Mouse (Mus musculus) E14TG2a.4 (cell line): ENCODE measurements around the gene Dzip1l.
A peak's percentile ranks its signal among the peaks of the same experiment; 100 is the strongest.

ENCODE experiments used
- H3K27me3 ChIP-seq: 2 replicates; pipeline ENCODE4 v1.6.1; 2014; ENCODE audit warnings: low read length, control low read depth; ENCODE audit not compliant: insufficient read depth
- H3K36me3 ChIP-seq: 2 replicates; pipeline ENCODE4 v1.6.1; 2014; ENCODE audit warnings: low read length, control low read depth; ENCODE audit not compliant: insufficient read depth
- H3K4me1 ChIP-seq: replicated peaks from 2 replicates; pipeline ENCODE4 v1.6.1; 2014; ENCODE audit warnings: low read depth, low read length, control low read depth
- H3K4me3 ChIP-seq: replicated peaks from 2 replicates; pipeline ENCODE4 v1.5.1; 2014; ENCODE audit warnings: mild to moderate bottlenecking, low read length
- H3K9me3 ChIP-seq: 2 replicates; pipeline ENCODE4 v1.6.1; 2014; ENCODE audit warnings: low read length, control low read depth
- CTCF ChIP-seq: conservative IDR thresholded peaks from 2 replicates; pipeline ENCODE4 v1.5.1; 2014; ENCODE audit warnings: low read length
- NANOG ChIP-seq: IDR thresholded peaks from 2 replicates; pipeline ENCODE4 v1.6.1; 2014; ENCODE audit warnings: borderline replicate concordance, low read length, mixed read lengths
- POU5F1 ChIP-seq: IDR thresholded peaks from 2 replicates; pipeline ENCODE4 v1.6.1; 2014; ENCODE audit warnings: low read length, borderline replicate concordance

Gene Dzip1l

DNA sequence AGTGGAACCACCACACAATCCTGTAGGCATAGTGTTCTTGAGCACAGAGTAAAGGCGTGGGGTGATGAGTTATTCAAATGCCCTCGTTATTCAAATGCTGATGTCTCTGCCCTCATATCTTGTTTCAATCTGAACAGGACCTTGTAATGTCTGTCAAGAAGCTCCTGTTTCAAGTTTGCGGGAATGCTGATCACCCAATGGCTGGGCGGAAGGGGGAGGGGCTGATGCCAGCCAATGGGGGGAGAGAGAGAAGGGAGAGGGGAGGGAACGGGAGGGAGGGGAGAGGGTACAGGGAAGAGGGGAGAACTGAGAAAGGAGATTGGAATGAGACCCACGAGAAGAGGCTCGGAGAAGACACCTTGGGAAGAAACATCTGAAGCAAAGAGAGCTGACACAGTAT is 65.7 kb downstream of the Dzip1l start:
- TF ChIP-seq NANOG (no peak), POU5F1 (no peak), CTCF (no peak)
- Histone ChIP-seq H3K4me3 (0 out of 2 replicates have a peak overlapping the region, but pooled peaks have one; percentile 4), H3K27me3 (no peaks in the 10 kb centered on the region), H3K36me3 (no peaks in the 10 kb centered on the region), H3K9me3 (peaks cover 6% of the 10 kb centered on the region; the same call in 1 of the 2 replicates), H3K4me1 (peaks cover 26% of the 10 kb centered on the region)

DNA sequence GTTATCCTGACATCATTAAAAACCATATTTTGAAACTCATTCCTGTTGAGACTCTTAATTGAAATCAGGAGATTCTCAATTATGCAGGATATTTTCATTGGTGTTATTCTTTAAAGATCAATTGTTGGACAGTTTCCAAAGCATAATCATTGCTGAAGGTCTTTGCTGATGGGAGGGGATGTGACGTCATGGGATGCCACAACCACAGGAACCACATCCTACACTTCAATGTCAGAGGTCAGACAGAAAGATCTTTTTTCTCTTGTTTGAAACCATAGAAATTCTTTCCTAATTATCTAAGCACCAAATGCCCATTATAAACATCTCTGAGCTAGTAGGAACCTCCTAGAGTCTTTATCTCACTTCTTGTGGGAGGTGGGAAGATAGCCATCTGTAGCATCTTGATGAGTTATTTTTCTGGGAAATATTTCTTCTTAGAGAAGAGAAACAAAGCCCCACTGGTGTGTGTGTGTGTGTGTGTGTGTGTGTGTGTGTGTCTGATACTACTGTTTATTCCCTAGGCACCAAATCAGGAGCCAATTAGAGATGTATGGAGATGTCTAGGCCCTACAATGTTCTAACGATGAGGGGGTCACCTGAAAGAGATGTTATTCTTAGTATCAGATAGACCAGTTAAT is 70.6 kb downstream of the Dzip1l start:
- H3K4me1 ChIP-seq: peaks cover 8% of the 10 kb centered on the region
- no peak overlapping the region for H3K4me3 ChIP-seq
- peaks cover 4% of the 10 kb centered on the region for H3K27me3 ChIP-seq
- H3K9me3 ChIP-seq: peaks cover 6% of the 10 kb centered on the region; the same call in 1 of the 2 replicates
- H3K36me3 ChIP-seq: no peaks in the 10 kb centered on the region
- TF ChIP-seq NANOG (no peak), POU5F1 (no peak), CTCF (no peak)

DNA sequence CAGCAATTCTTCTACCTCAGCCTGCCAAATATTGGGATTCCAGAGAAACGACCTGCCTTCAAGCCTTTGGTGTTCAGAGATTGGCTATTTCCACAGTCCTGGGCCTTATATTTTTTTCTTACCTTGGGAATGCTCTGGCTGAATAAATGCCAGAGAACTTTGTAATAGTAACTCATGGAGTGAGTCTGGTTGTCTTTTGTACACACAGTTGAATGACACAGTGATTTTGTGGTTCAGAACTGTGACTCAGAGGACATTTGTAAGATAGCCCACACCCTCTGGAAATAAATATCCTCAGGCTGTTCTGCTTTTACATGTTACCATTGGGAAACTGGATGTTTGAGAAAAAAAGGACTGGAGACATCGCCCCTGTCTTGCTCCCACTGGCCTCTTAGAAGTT is 71.9 kb downstream of the Dzip1l start:
- no peaks in the 10 kb centered on the region for H3K4me1 ChIP-seq
- no peak overlapping the region for H3K4me3 ChIP-seq
- TF ChIP-seq NANOG: no peak
- no peak for TF ChIP-seq CTCF
- TF ChIP-seq POU5F1: no peak
- H3K9me3 ChIP-seq: peaks cover 6% of the 10 kb centered on the region; the same call in 1 of the 2 replicates
- no peaks in the 10 kb centered on the region for H3K36me3 ChIP-seq
- peaks cover 7% of the 10 kb centered on the region for H3K27me3 ChIP-seq

DNA sequence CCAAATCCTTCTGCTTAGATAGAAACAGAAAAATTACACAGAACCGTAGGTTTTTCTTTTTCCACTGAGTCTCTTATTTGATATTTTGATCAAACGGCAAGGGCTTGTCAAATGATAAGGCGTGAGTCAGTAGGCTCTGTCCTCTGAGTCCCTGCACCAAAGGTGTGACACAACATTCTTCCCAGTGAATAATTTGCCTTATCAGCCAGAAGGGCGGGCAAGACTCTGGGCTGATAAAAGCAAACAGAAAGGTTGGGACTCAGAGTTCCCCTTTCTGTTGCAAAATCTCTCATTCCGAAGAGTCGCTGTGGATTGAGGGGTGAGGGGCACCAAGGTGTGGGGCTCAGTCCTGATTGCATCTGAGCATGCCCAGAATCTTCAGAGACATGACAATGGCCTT is 72.9 kb downstream of the Dzip1l start:
- no peak for TF ChIP-seq NANOG
- H3K4me1 ChIP-seq: no peaks in the 10 kb centered on the region
- H3K9me3 ChIP-seq: peaks cover 3% of the 10 kb centered on the region; the same call in 1 of the 2 replicates
- H3K36me3 ChIP-seq: no peaks in the 10 kb centered on the region
- no peak overlapping the region for H3K4me3 ChIP-seq
- H3K27me3 ChIP-seq: peaks cover 7% of the 10 kb centered on the region

DNA sequence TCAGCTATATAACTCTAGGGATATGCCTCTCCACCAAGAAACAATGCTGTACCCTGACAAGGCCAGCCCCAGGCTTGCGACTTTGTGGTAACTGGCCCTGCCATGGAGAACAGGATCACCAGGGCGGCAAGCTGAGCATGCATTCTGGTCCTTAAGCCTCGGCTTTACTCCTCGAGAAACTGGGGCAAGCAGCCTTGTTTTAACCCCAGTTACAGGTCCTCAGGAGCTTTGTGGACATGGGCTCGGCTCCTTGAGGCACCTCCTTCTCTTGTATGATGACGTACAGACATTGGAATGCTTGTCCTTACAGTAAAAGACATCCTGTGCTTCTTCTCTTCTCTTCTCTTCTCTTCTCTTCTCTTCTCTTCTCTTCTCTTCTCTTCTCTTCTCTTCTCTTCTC is 74.4 kb downstream of the Dzip1l start:
- no peak overlapping the region for H3K4me3 ChIP-seq
- H3K9me3 ChIP-seq: no peaks in the 10 kb centered on the region
- TF ChIP-seq NANOG (no peak), POU5F1 (no peak), CTCF (no peak)
- H3K27me3 ChIP-seq: peaks cover 14% of the 10 kb centered on the region
- H3K4me1 ChIP-seq: no peaks in the 10 kb centered on the region
- H3K36me3 ChIP-seq: no peaks in the 10 kb centered on the region

DNA sequence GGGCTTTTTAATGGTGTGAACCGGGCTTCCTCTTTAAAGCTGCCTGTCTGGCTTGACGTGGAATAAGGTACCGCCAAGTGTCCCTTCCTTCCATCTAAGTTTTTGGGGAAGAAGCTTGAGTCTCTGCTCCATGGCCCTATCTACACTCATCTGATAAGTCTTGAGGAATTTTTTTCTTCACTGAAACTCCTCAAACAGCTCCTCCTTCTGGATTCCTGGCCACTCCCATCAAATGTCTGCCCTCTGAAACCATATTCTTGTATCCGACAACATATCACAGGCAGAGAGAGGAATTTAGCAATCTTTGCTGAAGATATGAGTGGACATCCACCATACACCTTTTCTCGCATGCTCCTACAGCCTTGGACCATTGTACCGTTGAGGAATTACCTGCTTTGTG is 77.0 kb downstream of the Dzip1l start:
- TF ChIP-seq POU5F1: no peak
- no peak for TF ChIP-seq CTCF
- no peaks in the 10 kb centered on the region for H3K4me1 ChIP-seq
- no peaks in the 10 kb centered on the region for H3K9me3 ChIP-seq
- no peak overlapping the region for H3K4me3 ChIP-seq
- no peaks in the 10 kb centered on the region for H3K36me3 ChIP-seq
- peaks cover 14% of the 10 kb centered on the region for H3K27me3 ChIP-seq

DNA sequence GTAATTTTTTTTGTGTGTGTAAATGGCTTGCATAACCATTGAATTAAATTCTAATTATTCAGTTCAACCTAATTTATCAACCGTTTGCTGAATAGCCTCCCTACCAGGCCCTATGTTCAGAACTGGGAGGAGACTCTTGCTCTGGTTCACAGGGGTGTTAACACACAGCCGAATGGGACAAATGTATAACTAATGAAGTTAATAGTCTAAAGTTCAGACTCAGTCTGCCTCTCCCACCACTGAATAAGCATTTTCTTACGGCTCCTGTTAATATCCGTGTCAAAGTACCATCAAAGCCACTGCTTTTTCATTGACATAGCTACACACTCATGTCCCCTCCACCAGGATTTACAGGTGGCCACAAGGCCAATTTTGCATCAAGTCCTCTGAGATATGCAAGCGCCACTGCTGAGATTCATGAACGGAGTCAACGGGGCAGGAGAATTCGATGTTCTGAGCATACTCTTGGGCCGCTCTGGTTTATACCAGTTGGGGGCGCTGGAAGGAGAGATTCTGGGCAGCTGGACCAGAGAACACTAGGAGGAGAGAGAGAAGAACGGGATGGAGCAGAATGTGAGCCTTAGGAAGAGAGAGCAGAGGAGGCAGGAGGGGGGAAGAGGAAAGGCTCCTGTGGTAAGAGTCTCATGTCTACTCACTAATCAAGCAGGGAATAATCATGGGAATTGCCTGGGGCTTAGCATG is 78.3 kb downstream of the Dzip1l start:
- TF ChIP-seq POU5F1: no peak
- TF ChIP-seq NANOG: no peak
- TF ChIP-seq CTCF: no peak; the same call in 1 of the 2 replicates
- H3K27me3 ChIP-seq: peaks cover 14% of the 10 kb centered on the region
- no peaks in the 10 kb centered on the region for H3K36me3 ChIP-seq
- no peaks in the 10 kb centered on the region for H3K4me1 ChIP-seq
- H3K4me3 ChIP-seq: no peak overlapping the region
- H3K9me3 ChIP-seq: no peaks in the 10 kb centered on the region

DNA sequence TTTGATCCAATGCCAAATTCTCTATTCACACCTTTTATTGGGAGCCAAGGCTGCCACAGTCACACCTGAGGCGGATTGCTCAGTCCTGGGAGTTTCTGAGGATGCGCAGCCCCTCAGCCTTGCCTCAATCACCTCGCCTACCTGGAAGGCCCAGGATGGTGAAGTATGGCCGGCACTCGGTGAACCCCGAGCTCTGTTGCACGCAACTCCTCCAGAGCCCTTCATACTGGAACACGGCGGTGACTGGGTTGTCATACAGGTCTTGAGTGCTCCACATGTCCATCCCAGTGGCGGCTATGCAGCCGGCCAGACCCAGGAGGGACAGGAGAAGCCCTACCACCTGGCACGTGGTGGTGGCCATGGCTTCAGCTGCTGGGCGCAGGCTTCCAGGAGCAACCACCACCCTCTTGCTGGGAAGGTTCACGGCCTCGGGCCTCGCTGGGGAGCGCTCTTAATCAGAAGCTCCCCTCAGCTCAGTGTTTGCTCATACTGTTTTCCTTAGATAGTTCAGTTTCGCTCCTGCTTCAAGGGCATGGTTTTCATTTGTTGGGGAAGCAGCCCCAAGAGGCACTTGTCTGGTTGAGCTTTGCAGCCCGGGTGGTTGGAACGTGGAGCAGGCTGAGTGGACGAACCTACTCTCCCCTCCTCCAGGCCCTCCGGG is 80.4 kb downstream of the Dzip1l start:
- Histone ChIP-seq H3K27me3 (0 out of 2 replicates have a peak, but pooled peaks cover 10% of the 10 kb centered on the region), H3K4me3 (no peak overlapping the region), H3K4me1 (no peaks in the 10 kb centered on the region), H3K36me3 (no peaks in the 10 kb centered on the region), H3K9me3 (no peaks in the 10 kb centered on the region)
- TF ChIP-seq NANOG (no peak), POU5F1 (no peak), CTCF (no peak)
